Mouse (Mus musculus) ovary, postnatal 10 days (tissue): ENCODE measurements around the gene Dner.
A peak's percentile ranks its signal among the peaks of the same experiment; 100 is the strongest.

Experiments
- DNase-seq: peaks from one replicate; pipeline ENCODE4 v3.0.0; 2022; ENCODE audit warnings: low spot score

Gene Dner

GRCm38 (mm10) chr1:84628244-84628643 lies 67.8 kb downstream of the Dner start:
- DNase-seq: no peak

GRCm38 (mm10) chr1:84622978-84623554 lies 73.0 kb downstream of the Dner start:
- DNase-seq: no peak

- DNase-seq: peak; percentile 14
Observed at GRCm38 (mm10) chr1:84621308-84621707, 74.7 kb downstream of the Dner start.

- peak; percentile 5 for DNase-seq
Observed at GRCm38 (mm10) chr1:84619131-84619760, 76.8 kb downstream of the Dner start.

- DNase-seq: no peak
Observed at GRCm38 (mm10) chr1:84618094-84618493, 77.9 kb downstream of the Dner start.

- no peak for DNase-seq
Observed at GRCm38 (mm10) chr1:84616133-84616532, 79.9 kb downstream of the Dner start.

GRCm38 (mm10) chr1:84614596-84614995 lies 81.4 kb downstream of the Dner start:
- no peak for DNase-seq

GRCm38 (mm10) chr1:84613119-84613518 lies 82.9 kb downstream of the Dner start:
- no peak for DNase-seq

- no peak for DNase-seq
Observed at GRCm38 (mm10) chr1:84611331-84611730, 84.7 kb downstream of the Dner start.

GRCm38 (mm10) chr1:84599025-84599424 lies 97.0 kb downstream of the Dner start:
- no peak for DNase-seq

- no peak for DNase-seq
Observed at GRCm38 (mm10) chr1:84596023-84596422, 100.0 kb downstream of the Dner start.

GRCm38 (mm10) chr1:84592394-84592793 lies 103.6 kb downstream of the Dner start:
- DNase-seq: no peak

GRCm38 (mm10) chr1:84590534-84590933 lies 105.5 kb downstream of the Dner start:
- DNase-seq: no peak

- DNase-seq: no peak
Observed at GRCm38 (mm10) chr1:84585434-84585833, 110.6 kb downstream of the Dner start.

- DNase-seq: peak; percentile 13
Observed at GRCm38 (mm10) chr1:84581812-84582211, 114.2 kb downstream of the Dner start.

GRCm38 (mm10) chr1:84561841-84562240 lies 134.2 kb downstream of the Dner start:
- DNase-seq: no peak

GRCm38 (mm10) chr1:84561387-84561786 lies 134.6 kb downstream of the Dner start:
- no peak for DNase-seq

- DNase-seq: no peak
Observed at GRCm38 (mm10) chr1:84556546-84557511, 139.2 kb downstream of the Dner start.

- no peak for DNase-seq
Observed at GRCm38 (mm10) chr1:84552005-84552404, 144.0 kb downstream of the Dner start.

- DNase-seq: no peak
Observed at GRCm38 (mm10) chr1:84550065-84550368, 146.0 kb downstream of the Dner start.

GRCm38 (mm10) chr1:84549367-84550064 lies 146.5 kb downstream of the Dner start:
- no peak for DNase-seq

- DNase-seq: no peak
Observed at GRCm38 (mm10) chr1:84536069-84536468, 160.0 kb downstream of the Dner start.
